Mouse (Mus musculus): ENCODE measurements around the gene Adarb2.

DNA sequence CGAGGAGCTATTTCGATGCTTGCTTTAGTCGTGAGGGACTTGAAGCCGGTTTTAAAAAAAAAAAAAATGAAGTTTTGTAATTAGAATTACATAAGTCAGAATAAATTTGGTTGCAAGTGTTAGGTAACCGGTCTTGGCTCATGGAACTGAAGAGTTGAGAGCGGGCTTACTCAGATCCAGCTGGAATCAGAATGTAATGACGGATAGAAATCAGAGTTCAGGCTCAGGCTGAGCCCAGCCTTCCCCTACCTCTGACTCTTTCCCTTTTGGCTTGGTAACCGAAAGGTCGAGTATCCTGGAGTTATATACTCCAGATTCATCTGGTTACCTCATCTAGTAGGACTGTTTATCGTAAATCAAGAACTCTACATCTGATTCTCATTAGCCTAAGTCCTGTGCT, 336.2 kb downstream of the Adarb2 start:
- TF ChIP-seq CTCF (IDR thresholded peaks at IDR 0.05; ENCODE audit: control insufficient read depth, insufficient read depth, low read length) (no peak), POLR2A (IDR thresholded peaks at IDR 0.05; ENCODE audit: borderline replicate concordance, control insufficient read depth, low read depth, low read length) (no peak)
